Mouse (Mus musculus) lung, postnatal 0 days (tissue): ENCODE data around the gene Aldh3b1.

Experiments
- CTCF ChIP-seq: IDR thresholded peaks from 2 replicates; pipeline ENCODE4 v1.5.1; 2016; ENCODE audit warnings: antibody characterized with exemption, mild to moderate bottlenecking
- EP300 ChIP-seq: IDR thresholded peaks from 2 replicates; pipeline ENCODE4 v1.6.1; 2016; ENCODE audit warnings: antibody characterized with exemption, mild to moderate bottlenecking, control low read depth

- no peak for TF ChIP-seq CTCF
- TF ChIP-seq EP300, result no peak
These were observed 15.9 kb downstream of the Aldh3b1 start for GRCm38 (mm10) chr19:3913692-3914091.
